In the genomic region with DNA sequence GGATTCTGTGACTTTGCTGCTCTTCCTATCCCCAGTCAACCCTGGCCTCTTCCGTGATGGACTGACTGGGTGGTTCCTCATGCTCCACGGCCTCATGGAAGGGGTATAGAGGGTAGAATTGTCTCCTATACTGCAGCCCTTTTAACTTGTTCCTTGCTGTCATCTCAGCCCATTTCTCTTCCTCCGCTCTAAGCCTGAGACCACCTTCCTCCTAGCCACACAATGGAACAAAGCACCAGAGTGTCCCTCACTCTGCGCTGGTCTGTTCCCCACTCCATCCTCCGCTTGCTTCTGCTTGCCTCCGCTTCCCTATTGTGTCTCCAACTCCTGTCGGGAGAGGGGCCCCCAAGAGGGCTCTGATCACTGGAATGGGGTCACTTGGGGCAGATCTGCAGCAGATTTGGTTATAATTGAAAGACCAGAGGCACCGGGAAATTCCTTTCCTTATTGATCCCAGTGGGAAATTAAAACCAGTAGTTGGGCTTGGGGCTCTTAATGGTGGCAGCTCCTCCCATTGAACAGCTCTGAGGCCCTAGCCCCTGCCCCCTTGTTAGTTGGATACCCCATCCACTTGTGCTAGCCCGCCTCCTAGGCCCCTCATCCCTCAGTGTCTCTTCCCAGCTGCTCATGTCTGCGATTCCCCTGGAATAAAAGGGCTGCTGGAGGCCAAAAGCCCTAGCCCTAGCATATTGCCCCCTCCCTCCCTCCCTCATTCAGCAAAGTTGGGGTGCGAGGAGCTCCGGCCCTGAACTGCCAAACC, we compare ENCODE assay signal across 13 mouse cellular contexts. TPM values are rescaled to one million over a fixed set of nuclear protein-coding genes. Genes with fewer than 3 reads are reported as not detected.
A peak's percentile ranks its signal among the peaks of the same experiment; 100 is the strongest.
DNase-seq lines count a peak whose midpoint lies in the region; TF ChIP-seq lines count a peak whose summit lies in the region.
"Had no signal": no experiment of that assay in that cellular context is flagged by ENCODE, and none has a peak within 500 bp of the region (broad histone marks: within the 10 kb centered on the region; RNA-seq: fewer than 3 reads in every experiment).

No protein-coding gene starts in this region.

- 0 out of 2 replicates have a peak overlapping the region, but pooled peaks have one; percentile 8 for H3K27ac ChIP-seq in gastrocnemius, adult 2 months
- peak overlapping the region; percentile 34; the same call in 1 of the 2 replicates for H3K27ac ChIP-seq in embryonic fibroblast, embryonic 13.5 days (ENCODE audit: insufficient read depth, low read length)
- H3K27ac ChIP-seq: liver, embryonic 12.5 days; stomach, postnatal 0 days had no signal

- H3K4me1 ChIP-seq in embryonic fibroblast, embryonic 13.5 days (ENCODE audit: control insufficient read depth, insufficient read depth, low read length), result peaks cover 47% of the 10 kb centered on the region

- intact Hi-C loops in gastrocnemius, adult 2 months (cut with DNase I), result no loop called here
- intact Hi-C loops in left cerebral cortex, postnatal 25 days (cut with DNase I), result no loop called here

- TF ChIP-seq POLR2A in brain, embryonic 14.5 days (IDR thresholded peaks at IDR 0.05; ENCODE audit: borderline replicate concordance, extremely low read depth, insufficient read depth, insufficient read length, poor library complexity, severe bottlenecking), result no peak
- no peak for TF ChIP-seq POLR2A in embryonic fibroblast, embryonic 13.5 days (IDR thresholded peaks at IDR 0.05; ENCODE audit: low read depth, low read length)

- no peak overlapping the region for H3K4me3 ChIP-seq in gastrocnemius, adult 2 months
- no peak overlapping the region for H3K4me3 ChIP-seq in embryonic fibroblast, embryonic 13.5 days (ENCODE audit: insufficient read depth, low read length)
- H3K4me3 ChIP-seq: liver, embryonic 12.5 days had no signal

- no peak for TF ChIP-seq CTCF in gastrocnemius, adult 2 months (IDR thresholded peaks at IDR 0.05)
- TF ChIP-seq CTCF in brain, embryonic 14.5 days (IDR thresholded peaks at IDR 0.05; ENCODE audit: borderline replicate concordance, extremely low read depth, insufficient read depth, insufficient read length), result no peak
- TF ChIP-seq CTCF in embryonic fibroblast, embryonic 13.5 days (IDR thresholded peaks at IDR 0.05; ENCODE audit: borderline replicate concordance, insufficient read depth, low read length), result no peak

- DNase-seq in gastrocnemius, adult 2 months, result no peak
- no peak for DNase-seq in gastrocnemius, postnatal 4 days (ENCODE audit: low spot score in 2 of 2)
- DNase-seq in brain, embryonic 14.5 days (ENCODE audit: low read depth), result peak; percentile 47
- DNase-seq in mesoderm, embryonic 11.5 days (ENCODE audit: low read depth, low spot score), result peak; percentile 50
- no peak for DNase-seq in left cerebral cortex, postnatal 25 days (ENCODE audit: low spot score in 2 of 2)
- no peak for DNase-seq in lung, postnatal 14 days
- DNase-seq in spleen, postnatal 36 days (ENCODE audit: low spot score in 2 of 2), result no peak
- DNase-seq: gastrocnemius, postnatal 14 days; kidney, adult 2 months; right cerebral cortex, postnatal 4 days had no signal

RNA-seq across cellular contexts. Expression of gene Crabp2, which starts 2.5 kb away (rescaled TPM):
- total RNA-seq in gastrocnemius, adult 2 months (2021), result under 1 TPM in 1 of 2 experiments, not detected in 1; 0.42 TPM
- total RNA-seq in gastrocnemius, postnatal 4 days (2021), result 1 to 10 TPM; 1.3 to 2.2 TPM
- 20.0 and 33.4 TPM in 2 replicates for polyA plus RNA-seq in brain, embryonic 14.5 days (2012; rRNA removed)
- 80.0 and 99.8 TPM in 2 replicates for polyA plus RNA-seq in embryonic fibroblast, embryonic 13.5 days (2011; ENCODE audit: insufficient read length, low read depth, missing spikeins)
- total RNA-seq in left cerebral cortex, postnatal 25 days (2021), result 1 to 10 TPM; 3.9 to 5.7 TPM

RNA-seq across cellular contexts. Expression of gene Rrnad1, which starts 15.4 kb away (rescaled TPM):
- total RNA-seq in gastrocnemius, adult 2 months (2021), result 1 to 10 TPM; 4.7 to 5.0 TPM
- total RNA-seq in gastrocnemius, postnatal 4 days (2021), result 1 to 10 TPM; 7.4 to 8.7 TPM
- 41.0 and 55.9 TPM in 2 replicates for polyA plus RNA-seq in brain, embryonic 14.5 days (2012; rRNA removed)
- polyA plus RNA-seq in embryonic fibroblast, embryonic 13.5 days (2011; ENCODE audit: insufficient read length, low read depth, missing spikeins), result 11.4 and 12.0 TPM in 2 replicates
- 10 to 100 TPM; 19.5 to 21.8 TPM for total RNA-seq in left cerebral cortex, postnatal 25 days (2021)

RNA-seq across cellular contexts. Expression of gene Isg20l2, which starts 15.8 kb away (rescaled TPM):
- total RNA-seq in gastrocnemius, adult 2 months (2021), result 1 to 10 TPM; 7.6 to 8.1 TPM
- total RNA-seq in gastrocnemius, postnatal 4 days (2021), result 10 to 100 TPM; 20.2 to 20.6 TPM
- polyA plus RNA-seq in brain, embryonic 14.5 days (2012; rRNA removed), result 29.2 and 29.4 TPM in 2 replicates
- 41.6 and 54.7 TPM in 2 replicates for polyA plus RNA-seq in embryonic fibroblast, embryonic 13.5 days (2011; ENCODE audit: insufficient read length, low read depth, missing spikeins)
- total RNA-seq in left cerebral cortex, postnatal 25 days (2021), result 10 to 100 TPM; 12.8 to 16.0 TPM

RNA-seq across cellular contexts. Expression of gene Nes, which starts 24.9 kb away (rescaled TPM):
- 10 to 100 TPM in 1 of 2 experiments, 1 to 10 TPM in 1; 9.1 to 17.2 TPM for total RNA-seq in gastrocnemius, adult 2 months (2021)
- 100 to 1,000 TPM; 169 to 207 TPM for total RNA-seq in gastrocnemius, postnatal 4 days (2021)
- polyA plus RNA-seq in brain, embryonic 14.5 days (2012; rRNA removed), result 29.1 and 44.3 TPM in 2 replicates
- polyA plus RNA-seq in embryonic fibroblast, embryonic 13.5 days (2011; ENCODE audit: insufficient read length, low read depth, missing spikeins), result 25.7 and 71.2 TPM in 2 replicates
- total RNA-seq in left cerebral cortex, postnatal 25 days (2021), result 1 to 10 TPM; 5.2 to 6.2 TPM

RNA-seq across cellular contexts. Expression of gene Mrpl24, which starts 26.7 kb away (rescaled TPM):
- total RNA-seq in gastrocnemius, adult 2 months (2021), result 10 to 100 TPM; 44.1 to 50.2 TPM
- total RNA-seq in gastrocnemius, postnatal 4 days (2021), result 10 to 100 TPM; 55.0 to 57.0 TPM
- polyA plus RNA-seq in brain, embryonic 14.5 days (2012; rRNA removed), result 76.1 and 81.0 TPM in 2 replicates
- 130 and 167 TPM in 2 replicates for polyA plus RNA-seq in embryonic fibroblast, embryonic 13.5 days (2011; ENCODE audit: insufficient read length, low read depth, missing spikeins)
- total RNA-seq in left cerebral cortex, postnatal 25 days (2021), result 10 to 100 TPM; 51.4 to 57.7 TPM

Comparison
In these comparisons a context has a peak if more than half of its experiments do, and no peak if none do; other contexts are left out.
1. DNase-seq: peak in brain, embryonic 14.5 days (single experiment) and mesoderm, embryonic 11.5 days (single experiment); none in gastrocnemius, adult 2 months (single experiment), gastrocnemius, postnatal 4 days (0 of 2), left cerebral cortex, postnatal 25 days (0 of 2), lung, postnatal 14 days (single experiment) and spleen, postnatal 36 days (0 of 2).